Mouse (Mus musculus) kidney, adult 2 months (tissue): ENCODE measurements around the gene Rtn4rl2. TPM values are rescaled to one million over a fixed set of nuclear protein-coding genes. Genes with fewer than 3 reads are reported as not detected.

Experiments
- DNase-seq: peaks from one replicate; pipeline ENCODE4 v3.0.0; 2021
- H3K27ac ChIP-seq: fragments of 200-500 bp; 2 replicates; pipeline ENCODE4 v1.5.1; 2012; ENCODE audit warnings: low read depth, low read length, control low read depth, inconsistent platforms; ENCODE audit not compliant: insufficient read depth
- H3K27me3 ChIP-seq: fragments of 200-500 bp; replicated peaks from 2 replicates; pipeline ENCODE4 v1.6.1; 2012; ENCODE audit warnings: mild to moderate bottlenecking, moderate library complexity, low read length, inconsistent platforms; ENCODE audit not compliant: control insufficient read depth, insufficient read depth
- H3K36me3 ChIP-seq: fragments of 200-500 bp; 2 replicates; pipeline ENCODE4 v1.6.1; 2012; ENCODE audit warnings: mild to moderate bottlenecking, moderate library complexity, low read length, inconsistent platforms; ENCODE audit not compliant: control insufficient read depth, insufficient read depth
- H3K4me1 ChIP-seq: fragments of 200-500 bp; 2 replicates; pipeline ENCODE4 v1.6.1; 2011; ENCODE audit warnings: low read length; ENCODE audit not compliant: control insufficient read depth, insufficient read depth
- H3K4me3 ChIP-seq: fragments of 200-500 bp; 2 replicates; pipeline ENCODE4 v1.5.1; 2011; ENCODE audit warnings: mild to moderate bottlenecking, low read depth, low read length, control low read depth; ENCODE audit not compliant: insufficient read depth
- CTCF ChIP-seq: fragments of 200-500 bp; conservative IDR thresholded peaks from 2 replicates; pipeline ENCODE4 v1.5.1; 2011; ENCODE audit warnings: low read depth, mild to moderate bottlenecking, control low read depth, low read length, moderate library complexity, mixed read lengths; ENCODE audit not compliant: insufficient read depth, insufficient read length
- POLR2A ChIP-seq: fragments of 200-500 bp; IDR thresholded peaks from one replicate; pipeline ENCODE4 v1.6.1; 2011; ENCODE audit warnings: low read depth, low read length, control low read depth
- whole genome bisulfite sequencing: fragments of 180-500 bp; shearing (Covaris S2); methylation state at CpG from one replicate; pipeline ENCODE4 v1.1.7; 2018; 5-methylcytosine and 5-hydroxymethylcytosine counted together
- polyA plus RNA-seq: library from polyadenylated mRNA; depleted of rRNA; stranded (reverse); fragments of >200 nt; gene quantifications from 2 replicates; pipeline ENCODE4 v1.2.3, GENCODE M21; 2012

Gene Rtn4rl2
- polyA plus RNA-seq, 1 experiment, result 1.4 TPM

GRCm38 (mm10) chr2:84872105-84872716 is 14.3 kb downstream of the Rtn4rl2 start:
- Histone ChIP-seq H3K27me3 (no peaks in the 10 kb centered on the region), H3K4me3 (peak overlapping the region; percentile 41)
- under 1% methylated on average over 76 of the region's 78 CpGs for WGBS

GRCm38 (mm10) chr2:84870623-84871160 is 15.8 kb downstream of the Rtn4rl2 start:
- Histone ChIP-seq H3K4me1 (0 out of 2 replicates have a peak, but pooled peaks cover 2% of the 10 kb centered on the region), H3K27me3 (no peaks in the 10 kb centered on the region), H3K4me3 (no peak overlapping the region), H3K27ac (no peak overlapping the region), H3K36me3 (no peaks in the 10 kb centered on the region)
- 73% methylated on average over 4 of the region's 4 CpGs for WGBS
- no peak for DNase-seq
- TF ChIP-seq POLR2A, result no peak
- 0 out of 2 replicates have a peak, but pooled peaks have one; percentile 18 for TF ChIP-seq CTCF

More at GRCm38 (mm10) chr2:84872105-84872716, 14.3 kb downstream of the Rtn4rl2 start:
- Histone ChIP-seq H3K27ac (no peak overlapping the region), H3K4me1 (no peaks in the 10 kb centered on the region), H3K36me3 (no peaks in the 10 kb centered on the region)
- TF ChIP-seq POLR2A, result no peak
- TF ChIP-seq CTCF, result no peak
- DNase-seq, result peak; percentile 86

- no peak for TF ChIP-seq CTCF
- no peak for TF ChIP-seq POLR2A
- no peak for DNase-seq
- Histone ChIP-seq H3K4me3 (no peak overlapping the region), H3K27me3 (no peaks in the 10 kb centered on the region), H3K4me1 (0 out of 2 replicates have a peak, but pooled peaks cover 3% of the 10 kb centered on the region), H3K36me3 (no peaks in the 10 kb centered on the region), H3K27ac (no peak overlapping the region)
- WGBS, result 59% methylated on average over 2 of the region's 2 CpGs
These were observed 17.5 kb downstream of the Rtn4rl2 start for GRCm38 (mm10) chr2:84868977-84869376.

GRCm38 (mm10) chr2:84868521-84868943 is 18.0 kb downstream of the Rtn4rl2 start:
- TF ChIP-seq POLR2A (no peak), CTCF (peak; percentile 79)
- 16% methylated on average over 5 of the region's 5 CpGs for whole genome bisulfite sequencing
- DNase-seq, result peak; percentile 73
- Histone ChIP-seq H3K4me1 (0 out of 2 replicates have a peak, but pooled peaks cover 3% of the 10 kb centered on the region), H3K36me3 (no peaks in the 10 kb centered on the region), H3K4me3 (no peak overlapping the region), H3K27me3 (no peaks in the 10 kb centered on the region), H3K27ac (no peak overlapping the region)

GRCm38 (mm10) chr2:84865616-84866571 is 20.6 kb downstream of the Rtn4rl2 start:
- Histone ChIP-seq H3K4me1 (0 out of 2 replicates have a peak, but pooled peaks cover 3% of the 10 kb centered on the region), H3K36me3 (no peaks in the 10 kb centered on the region), H3K4me3 (no peak overlapping the region), H3K27me3 (no peaks in the 10 kb centered on the region), H3K27ac (no peak overlapping the region)
- DNase-seq, result peak; percentile 42
- 2% methylated on average over 46 of the region's 47 CpGs for WGBS
- TF ChIP-seq POLR2A (no peak), CTCF (peak; percentile 57)

GRCm38 (mm10) chr2:84862231-84862630 is 24.3 kb downstream of the Rtn4rl2 start:
- no peak for DNase-seq
- no peaks in the 10 kb centered on the region for H3K36me3 ChIP-seq
- 0 out of 2 replicates have a peak, but pooled peaks cover 3% of the 10 kb centered on the region for H3K4me1 ChIP-seq
- no peaks in the 10 kb centered on the region for H3K27me3 ChIP-seq
- no peak for TF ChIP-seq POLR2A
- TF ChIP-seq CTCF, result no peak
- 82% methylated on average over 3 of the region's 3 CpGs for WGBS
- H3K27ac ChIP-seq, result no peak overlapping the region
- H3K4me3 ChIP-seq, result no peak overlapping the region
